In genomic region chr13:56522081-56522820, GRCm38 (mm10) we compare ENCODE assay signal across 8 mouse cellular contexts. TPM values are rescaled to one million over a fixed set of nuclear protein-coding genes. Genes with fewer than 3 reads are reported as not detected.
DNase-seq lines count a peak whose midpoint lies in the region; ATAC-seq lines count a peak whose summit lies in the region.

Gene Fbxl21 (plus strand): TSS chr13:56522472.

- intact Hi-C loops in left cerebral cortex, postnatal 14 days (cut with DNase I) = no loop called here

- peak; percentile 98 for DNase-seq in adrenal gland, postnatal 14 days
- DNase-seq in embryonic facial prominence, embryonic 10.5 days (ENCODE audit: low spot score) = peak; percentile 98
- DNase-seq in gastrocnemius, postnatal 4 days (ENCODE audit: low spot score in 2 of 2) = peak; percentile 71 to 87
- peak; percentile 85 to 89 for DNase-seq in left cerebral cortex, postnatal 14 days (ENCODE audit: low spot score in 2 of 2)
- peak; percentile 84 for DNase-seq in right cerebral cortex, postnatal 14 days
- DNase-seq in urinary bladder, postnatal 25 days (ENCODE audit: low spot score) = peak; percentile 93

- H3K4me2 ChIP-seq in intestine, embryonic 15.5 days (replicated peaks) = peak within 1 kb of the TSS; percentile 94

- H3K36me3 ChIP-seq in embryonic facial prominence, embryonic 10.5 days (replicated peaks) = no peaks in the 10 kb centered on the region
- H3K36me3 ChIP-seq in intestine, embryonic 15.5 days = no peaks in the 10 kb centered on the region

- H3K27me3 ChIP-seq in embryonic facial prominence, embryonic 10.5 days (replicated peaks; ENCODE audit: low read depth, poor library complexity, severe bottlenecking) = no peaks in the 10 kb centered on the region
- no peaks in the 10 kb centered on the region for H3K27me3 ChIP-seq in intestine, embryonic 15.5 days (replicated peaks)

- peak; percentile 100 for ATAC-seq in intestine, embryonic 15.5 days
- ATAC-seq in megakaryocyte-erythroid progenitor cell, adult 5-6 weeks (replicated peaks; ENCODE audit: low FRiP score, low TSS enrichment, poor library complexity, severe bottlenecking) = peak; percentile 99

- H3K4me1 ChIP-seq in embryonic facial prominence, embryonic 10.5 days = peaks cover 10% of the 10 kb centered on the region
- H3K4me1 ChIP-seq in intestine, embryonic 15.5 days (replicated peaks) = 0 out of 2 replicates have a peak, but pooled peaks cover 3% of the 10 kb centered on the region

- peak within 1 kb of the TSS; percentile 78 for H3K4me3 ChIP-seq in embryonic facial prominence, embryonic 10.5 days
- peak within 1 kb of the TSS; percentile 69 for H3K4me3 ChIP-seq in intestine, embryonic 15.5 days (replicated peaks)

- H3K9me3 ChIP-seq in embryonic facial prominence, embryonic 10.5 days = no peaks in the 10 kb centered on the region
- no peaks in the 10 kb centered on the region for H3K9me3 ChIP-seq in intestine, embryonic 15.5 days

- H3K27ac ChIP-seq in embryonic facial prominence, embryonic 10.5 days (replicated peaks) = peak within 1 kb of the TSS; percentile 76
- H3K27ac ChIP-seq in intestine, embryonic 15.5 days = no peak within 1 kb of the TSS

- WGBS in embryonic facial prominence, embryonic 10.5 days = under 1% methylated on average over 56 of the region's 56 CpGs
- WGBS in intestine, embryonic 15.5 days = 1% methylated on average over 56 of the region's 56 CpGs

- H3K9ac ChIP-seq in intestine, embryonic 15.5 days = peak within 1 kb of the TSS; percentile 69

RNA-seq across cellular contexts. Expression of gene Fbxl21, which starts in this region (rescaled TPM):
- 2.7 and 3.0 TPM in 2 replicates for total RNA-seq in adrenal gland, postnatal 14 days (2021)
- 1.3 TPM in 2 replicates for polyA plus RNA-seq in embryonic facial prominence, embryonic 10.5 days (2016; fragmentation: Nextera tagmentation; extraction: Ambion mirVana)
- total RNA-seq in gastrocnemius, postnatal 4 days (2021) = under 1 TPM; 0.67 to 0.74 TPM
- 1.2 and 2.1 TPM in 2 replicates for polyA plus RNA-seq in intestine, embryonic 15.5 days (2015; fragmentation: Nextera tagmentation; extraction: Ambion mirVana)
- 1 to 10 TPM; 3.1 to 4.0 TPM for total RNA-seq in left cerebral cortex, postnatal 14 days (2021)
- total RNA-seq in megakaryocyte-erythroid progenitor cell, adult 5-6 weeks (2014; fragmentation: Nextera tagmentation) = not detected in 2 replicates
- not detected in 2 replicates for total RNA-seq in megakaryocyte-erythroid progenitor cell, adult 5-6 weeks (2017)

Comparison
In these comparisons a context has a peak if more than half of its experiments do, and no peak if none do; other contexts are left out.
1. Peak in DNase-seq in gastrocnemius, postnatal 4 days; RNA of the gene not detected or under 1 TPM.
2. Peak in ATAC-seq in megakaryocyte-erythroid progenitor cell, adult 5-6 weeks; RNA of the gene not detected or under 1 TPM.